Mouse (Mus musculus) adipocyte (in vitro differentiated cells): ENCODE measurements at regions not wholly inside any gene's neighbourhood (a gene's known extent, or its start where the extent isn't known, plus 50 kb on each side); places are given as distances from the start of the nearest gene placed in this dataset.

Experiments used
- DNase-seq: peaks from one replicate; pipeline ENCODE4 v3.0.0-alpha.2; 2016; ENCODE audit warnings: low spot score

DNA sequence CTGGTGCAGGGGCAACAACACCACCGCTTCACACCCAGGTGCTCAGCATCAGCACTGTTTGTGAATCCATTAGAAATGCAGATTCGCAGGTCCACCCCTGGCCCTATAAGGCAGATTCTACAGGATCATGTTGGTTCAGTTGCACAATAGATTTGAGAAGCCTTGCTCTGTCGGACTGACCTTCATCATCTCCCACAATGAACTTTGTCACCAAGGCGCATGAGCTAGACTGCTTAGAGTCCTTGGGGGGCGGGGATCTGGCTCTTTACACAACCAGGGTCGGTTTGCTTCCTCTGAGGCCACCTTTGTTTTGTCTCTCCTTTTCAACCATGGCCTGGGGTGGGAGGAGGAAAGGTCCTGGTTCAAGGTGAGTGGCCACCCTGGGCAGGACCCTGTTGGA, 209.7 kb downstream of the Igsf11 start:
- DNase-seq, result no peak

DNA sequence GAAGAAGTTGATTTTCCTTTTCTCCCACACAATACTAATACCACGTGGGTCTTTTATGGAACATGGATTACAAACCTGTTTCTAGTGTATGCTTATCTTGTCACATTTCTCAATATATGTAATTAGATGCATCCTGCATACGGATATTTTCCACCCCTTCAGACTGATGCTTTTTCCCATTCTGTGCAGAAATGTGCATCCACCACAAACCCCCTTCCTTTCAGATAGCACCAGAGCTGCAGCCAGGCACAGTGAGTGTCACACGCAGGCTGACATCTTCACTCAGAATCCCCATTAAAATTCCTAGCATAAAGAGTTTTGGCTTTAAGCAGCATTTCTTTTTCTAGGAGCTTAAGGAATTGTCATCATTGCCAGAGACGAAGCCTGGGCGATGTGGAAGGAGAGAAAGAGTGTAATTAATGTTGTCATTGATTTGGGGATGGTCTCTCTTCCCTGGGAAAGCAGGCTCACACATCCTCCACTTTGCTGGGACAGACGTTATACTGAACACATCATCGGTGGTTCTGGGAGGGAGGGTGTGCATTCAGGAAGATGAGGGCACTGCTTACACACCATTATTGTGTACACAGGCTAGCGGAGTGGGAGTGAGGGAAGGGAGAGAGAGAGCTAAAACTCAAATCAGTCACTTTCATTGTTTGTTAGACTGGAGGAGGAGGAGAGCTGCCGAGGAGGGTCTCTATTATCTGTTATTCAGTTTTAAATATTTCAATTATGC, 211.1 kb downstream of the Igsf11 start:
- DNase-seq, result no peak

DNA sequence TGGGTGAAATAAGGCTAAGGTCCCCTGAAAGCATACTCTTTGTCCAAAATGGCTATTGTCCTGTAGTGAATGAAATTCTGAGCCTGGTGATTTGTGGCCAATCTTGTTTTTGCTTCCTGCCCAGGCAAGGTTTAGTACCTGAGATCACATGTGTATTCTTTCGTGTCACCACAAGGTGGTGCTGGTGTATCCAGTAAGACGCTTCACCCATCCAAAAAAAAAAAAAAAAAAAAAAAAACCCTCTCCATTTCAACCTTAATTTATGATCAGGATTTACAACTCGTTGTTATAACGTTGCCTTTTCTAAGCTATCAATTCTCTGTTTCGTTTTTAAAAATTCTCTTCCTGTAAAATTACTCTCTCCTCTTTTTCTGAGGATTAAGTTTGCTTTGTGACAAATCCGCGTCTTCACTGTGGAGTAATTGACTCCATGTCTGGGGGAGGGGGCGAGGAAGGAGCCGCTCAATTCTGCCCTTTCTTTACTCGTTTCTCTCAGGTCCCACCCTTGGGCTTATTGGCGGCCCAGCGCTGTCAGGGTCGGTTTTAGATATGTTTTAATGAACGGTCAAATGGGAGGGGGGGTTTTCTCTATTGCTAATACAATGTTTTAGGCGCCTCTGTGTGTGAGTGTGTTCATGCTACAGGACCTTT, 217.0 kb downstream of the Igsf11 start:
- DNase-seq, result peak; percentile 57

GRCm38 (mm10) chr16:39110089-39110488, 217.6 kb downstream of the Igsf11 start:
- no peak for DNase-seq

DNA sequence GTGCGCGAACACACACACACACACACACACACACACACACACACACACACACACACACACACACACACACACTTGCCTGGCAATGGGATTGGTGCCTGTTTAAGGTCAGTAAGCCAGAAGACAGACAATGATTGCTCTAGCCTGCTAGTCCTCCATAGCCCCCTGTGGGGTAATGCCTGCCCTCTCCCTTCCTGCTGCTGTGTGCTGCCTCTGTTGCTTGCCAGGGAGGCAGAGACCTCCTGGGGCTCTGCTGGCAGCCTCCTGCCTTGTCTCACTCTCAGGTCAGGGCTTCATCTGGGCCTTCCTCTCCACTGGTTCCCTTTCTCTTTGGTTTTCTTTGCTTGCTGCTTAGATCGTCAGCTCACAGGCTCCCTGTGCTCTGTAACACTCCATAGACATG, 225.6 kb downstream of the Igsf11 start:
- DNase-seq, result no peak

GRCm38 (mm10) chr16:39119811-39120210, 227.3 kb downstream of the Igsf11 start:
- no peak for DNase-seq

GRCm38 (mm10) chr16:39123445-39123952, 231.0 kb downstream of the Igsf11 start:
- no peak for DNase-seq

DNA sequence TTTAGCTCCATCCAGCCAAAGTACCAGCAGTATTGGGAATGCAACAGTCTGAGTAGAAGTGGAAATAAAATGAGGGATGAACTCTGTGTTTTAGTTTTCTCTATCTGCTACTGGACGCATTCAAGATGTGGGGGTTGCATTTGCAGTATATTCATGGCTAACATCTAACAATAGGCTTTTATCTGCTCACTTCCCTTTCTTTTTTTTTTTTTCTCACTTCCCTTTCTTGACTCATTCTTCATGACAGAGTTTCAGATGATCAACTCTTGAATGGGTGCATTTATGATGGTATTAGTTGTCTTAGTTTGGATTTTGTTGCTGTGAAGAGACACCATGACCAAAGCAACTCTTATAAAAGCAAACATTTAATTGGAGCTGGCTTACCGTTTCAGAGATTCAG, 240.0 kb downstream of the Igsf11 start:
- no peak for DNase-seq

GRCm38 (mm10) chr16:39135777-39136176, 243.3 kb downstream of the Igsf11 start:
- no peak for DNase-seq

GRCm38 (mm10) chr16:39147151-39147550, 254.7 kb downstream of the Igsf11 start:
- DNase-seq, result no peak

DNA sequence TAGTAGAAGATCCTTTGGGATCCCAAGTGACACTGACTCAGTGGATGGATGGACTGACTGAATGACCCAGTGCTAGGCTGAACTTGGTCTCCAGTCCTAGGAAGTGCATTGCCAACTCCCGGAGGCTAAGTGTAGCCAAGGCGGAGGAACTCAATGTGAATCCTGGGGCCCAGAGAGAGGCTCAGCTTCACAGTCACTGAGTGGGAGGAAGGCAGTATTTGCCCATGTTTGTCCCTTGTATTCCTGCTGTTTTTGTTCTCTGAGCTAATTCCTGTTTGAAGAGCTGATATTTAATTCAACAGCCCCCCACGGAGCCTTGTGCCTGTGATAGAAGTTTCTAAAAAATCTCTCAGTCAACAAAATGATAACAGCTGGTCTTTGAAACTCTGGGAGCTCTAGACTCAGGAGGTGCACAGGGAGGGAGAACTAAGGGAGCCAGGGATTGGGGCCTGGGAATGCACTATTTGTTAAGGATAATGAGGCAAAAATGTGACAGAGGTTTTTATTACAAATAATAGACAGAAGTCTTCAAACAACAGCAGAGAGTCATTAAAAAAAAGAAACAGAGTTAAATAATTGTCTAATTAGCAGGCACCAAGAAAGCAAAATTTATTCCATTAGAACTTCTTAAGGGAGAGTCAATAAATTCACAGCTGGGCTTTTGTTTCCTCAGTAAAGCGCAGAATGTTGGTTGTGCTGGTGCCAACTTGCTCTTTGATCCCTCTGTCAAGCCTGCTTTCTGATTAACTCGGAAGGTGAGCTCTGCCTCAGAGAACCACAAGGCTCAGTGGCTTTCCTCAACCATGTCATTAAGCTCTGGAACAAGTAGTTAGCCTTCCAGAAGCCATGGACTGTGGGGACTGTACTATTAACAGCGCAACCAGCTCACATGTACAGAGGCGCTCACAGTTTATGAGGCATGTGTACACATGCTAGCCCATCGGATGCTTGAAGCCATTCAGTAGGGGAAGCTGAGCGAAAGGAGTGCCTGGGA, 259.2 kb downstream of the Igsf11 start:
- DNase-seq, result no peak

DNA sequence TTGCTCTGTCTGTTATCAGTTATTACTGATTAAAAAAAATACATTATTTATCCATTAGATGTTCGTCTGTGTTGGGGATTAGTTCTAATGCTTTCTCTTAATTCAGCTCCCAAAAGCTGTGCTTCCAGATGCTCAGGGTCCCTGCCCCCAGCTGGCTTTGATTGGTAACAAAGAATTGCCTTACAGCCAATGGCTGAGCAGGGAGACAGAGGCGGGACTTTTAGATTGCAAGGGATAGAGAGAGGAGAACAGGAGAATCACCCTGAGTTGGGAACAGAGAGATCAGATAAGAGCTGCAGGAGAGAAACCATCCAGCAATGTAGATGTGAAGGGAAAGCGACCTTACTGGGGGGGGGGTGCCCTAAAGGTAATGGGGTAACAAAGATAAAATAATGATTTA, 266.4 kb downstream of the Igsf11 start:
- no peak for DNase-seq

- DNase-seq, result no peak
These were observed 267.3 kb downstream of the Igsf11 start for GRCm38 (mm10) chr16:39159725-39160124.

DNA sequence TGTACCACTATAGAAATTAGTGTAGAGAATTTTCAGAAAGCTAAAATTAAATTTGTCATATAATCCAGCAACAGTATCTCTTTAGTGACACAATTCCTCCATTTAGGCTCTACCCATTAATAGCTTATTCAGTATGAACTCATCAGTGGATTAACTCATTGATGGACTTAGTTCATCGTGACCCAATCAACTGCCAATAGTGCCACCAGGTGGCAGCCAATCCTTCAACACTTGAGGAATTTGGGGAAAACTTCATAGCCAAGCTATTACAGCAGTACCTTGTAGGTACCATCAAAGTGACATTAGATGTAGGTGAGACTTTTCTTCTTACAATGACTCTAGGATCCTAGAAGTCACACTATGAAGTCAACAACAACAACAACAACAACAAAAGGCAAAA, 270.2 kb downstream of the Igsf11 start:
- no peak for DNase-seq

DNA sequence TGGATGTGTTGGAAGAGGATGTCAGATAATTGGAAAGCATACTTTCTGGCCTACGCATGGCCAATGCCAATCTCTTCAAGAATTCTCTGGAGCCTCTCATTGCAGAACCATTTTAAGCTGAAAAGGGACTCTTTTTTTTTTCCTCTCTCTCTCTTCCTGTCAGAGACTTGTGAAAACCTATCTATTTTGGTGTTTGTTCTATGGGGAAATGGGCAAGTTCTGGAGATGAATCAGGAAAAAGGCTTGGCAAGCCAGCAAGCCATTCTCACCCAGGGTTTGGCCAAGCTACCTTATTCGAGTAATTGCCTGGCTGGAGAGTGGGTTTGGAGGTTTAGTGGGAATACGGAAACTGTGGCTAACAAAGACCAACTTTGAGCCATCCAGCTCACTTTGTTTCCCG, 299.4 kb downstream of the Igsf11 start:
- DNase-seq, result no peak

- no peak for DNase-seq
These were observed 303.0 kb downstream of the Igsf11 start for GRCm38 (mm10) chr16:39195431-39195830.

DNA sequence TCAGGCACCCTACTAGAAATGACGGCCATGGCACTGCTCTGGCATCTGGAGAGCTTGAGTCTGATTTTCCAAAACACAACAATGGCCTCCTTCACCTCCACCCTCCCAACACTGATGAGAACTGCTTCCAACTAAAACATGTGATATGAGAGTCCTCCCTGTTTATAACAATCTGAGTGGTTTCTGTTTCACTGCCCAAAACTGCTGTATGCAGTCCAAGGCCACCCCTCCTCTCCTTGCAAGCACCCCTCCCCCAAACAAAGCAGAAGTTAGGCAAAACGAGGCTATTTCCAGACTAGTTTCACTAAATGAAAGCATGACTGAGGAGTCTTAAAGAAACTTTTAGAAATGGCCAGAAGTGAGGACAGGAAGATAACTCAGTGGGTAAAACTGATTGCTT, 304.4 kb downstream of the Igsf11 start:
- no peak for DNase-seq

DNA sequence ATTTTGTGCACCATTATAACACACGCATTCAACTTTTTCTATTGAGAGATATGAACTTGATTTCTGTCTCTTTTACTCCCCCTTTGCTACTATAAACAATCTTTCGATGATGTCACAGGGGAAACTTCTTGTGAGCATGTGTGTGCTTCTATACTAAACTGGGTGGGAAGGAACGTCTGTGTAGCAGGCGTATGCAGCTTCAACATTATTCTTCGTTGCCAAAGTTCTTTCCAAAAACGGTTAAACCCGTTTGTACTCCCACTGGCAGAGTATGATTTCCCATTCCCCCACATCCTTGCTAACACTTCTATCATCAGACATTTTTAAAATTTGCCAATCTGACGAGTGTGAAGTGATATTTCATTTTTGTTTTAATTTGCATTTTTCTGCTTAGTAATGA, 331.1 kb downstream of the Igsf11 start:
- no peak for DNase-seq

- DNase-seq, result no peak
These were observed 337.0 kb downstream of the Igsf11 start for GRCm38 (mm10) chr16:39229501-39229900.

DNA sequence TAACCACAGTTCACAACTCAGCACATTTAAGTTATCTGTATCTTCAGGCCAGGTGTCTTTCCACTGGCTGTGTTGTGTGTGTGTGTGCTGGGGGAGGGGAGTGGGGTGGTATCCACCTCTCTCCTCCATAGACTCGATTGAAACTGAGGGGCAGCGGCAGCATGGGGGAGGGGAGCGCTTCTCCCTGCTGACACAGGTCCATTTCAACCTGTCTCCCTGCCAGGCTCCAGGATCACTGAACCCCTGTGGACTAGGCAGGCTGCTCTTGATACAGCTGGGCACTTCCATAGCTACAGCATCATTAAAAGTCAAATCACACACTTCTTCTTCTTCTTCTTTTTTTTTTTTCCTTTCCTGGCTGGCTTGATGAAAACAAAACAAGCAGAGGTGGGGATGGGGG, 338.0 kb downstream of the Igsf11 start:
- no peak for DNase-seq

- DNase-seq, result no peak
These were observed 341.8 kb downstream of the Igsf11 start for GRCm38 (mm10) chr16:39234290-39234689.

- DNase-seq, result no peak
These were observed 381.0 kb downstream of the Igsf11 start for GRCm38 (mm10) chr16:39273490-39273889.
